Mouse (Mus musculus) cortical plate, adult 2 months (tissue): ENCODE results near the gene Naa40. TPM values are rescaled to one million over a fixed set of nuclear protein-coding genes. Genes with fewer than 3 reads are reported as not detected.

Source experiments
- H3K27ac ChIP-seq: fragments of 200-500 bp; 2 replicates; pipeline ENCODE4 v1.5.1; 2012; ENCODE audit warnings: low read length, control low read depth, inconsistent platforms; ENCODE audit not compliant: insufficient read depth
- H3K4me1 ChIP-seq: fragments of 200-500 bp; 2 replicates; pipeline ENCODE4 v1.6.1; 2011; ENCODE audit warnings: low read length; ENCODE audit not compliant: control insufficient read depth, insufficient read depth
- H3K4me3 ChIP-seq: fragments of 200-500 bp; 2 replicates; pipeline ENCODE4 v1.5.1; 2011; ENCODE audit warnings: mild to moderate bottlenecking, low read length, control low read depth; ENCODE audit not compliant: insufficient read depth
- CTCF ChIP-seq: fragments of 200-500 bp; IDR thresholded peaks from 2 replicates; pipeline ENCODE4 v1.5.1; 2011; ENCODE audit warnings: mild to moderate bottlenecking, control low read depth, low read length; ENCODE audit not compliant: insufficient read depth; ENCODE audit errors: extremely low read depth
- POLR2A ChIP-seq: fragments of 200-500 bp; IDR thresholded peaks from 2 replicates; pipeline ENCODE4 v1.6.1; 2011; ENCODE audit warnings: mild to moderate bottlenecking, low read length, control low read depth; ENCODE audit not compliant: insufficient read depth; ENCODE audit errors: extremely low read depth
- polyA plus RNA-seq: library from polyadenylated mRNA; depleted of rRNA; stranded (reverse); fragments of >200 nt; gene quantifications from 2 replicates; pipeline ENCODE4 v1.2.3, GENCODE M21; 2012

Naa40 gene
- polyA plus RNA-seq, 1 experiment, result 62.4 TPM

DNA sequence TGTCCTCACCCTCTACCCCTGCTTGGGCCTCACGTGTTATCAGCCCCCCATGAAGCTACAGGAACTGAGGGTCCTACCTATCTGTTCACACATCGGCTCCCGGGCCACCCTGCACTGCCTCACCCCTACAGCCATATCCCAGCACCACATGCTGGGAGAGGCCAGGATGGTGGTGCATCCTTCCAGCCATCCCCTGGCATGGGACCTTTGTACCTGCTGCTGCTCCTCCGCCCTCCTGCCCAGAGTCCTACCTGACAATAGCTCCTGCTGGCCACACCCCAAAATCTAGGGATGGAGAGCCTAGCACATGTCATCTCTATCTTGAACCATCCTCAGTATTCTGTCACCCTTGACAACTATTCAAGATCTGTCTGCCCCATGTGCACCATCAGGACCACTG is 52.0 kb downstream of the Naa40 start:
- Histone ChIP-seq H3K27ac (no peak overlapping the region), H3K4me3 (no peak overlapping the region), H3K4me1 (no peaks in the 10 kb centered on the region; the same call in 1 of the 2 replicates)
- no peak for TF ChIP-seq POLR2A
- no peak for TF ChIP-seq CTCF

- Histone ChIP-seq H3K27ac (no peak overlapping the region), H3K4me3 (no peak overlapping the region), H3K4me1 (no peaks in the 10 kb centered on the region; the same call in 1 of the 2 replicates)
- TF ChIP-seq CTCF, result no peak
- TF ChIP-seq POLR2A, result no peak
These were observed 53.8 kb downstream of the Naa40 start for GRCm38 (mm10) chr19:7187157-7187556.

DNA sequence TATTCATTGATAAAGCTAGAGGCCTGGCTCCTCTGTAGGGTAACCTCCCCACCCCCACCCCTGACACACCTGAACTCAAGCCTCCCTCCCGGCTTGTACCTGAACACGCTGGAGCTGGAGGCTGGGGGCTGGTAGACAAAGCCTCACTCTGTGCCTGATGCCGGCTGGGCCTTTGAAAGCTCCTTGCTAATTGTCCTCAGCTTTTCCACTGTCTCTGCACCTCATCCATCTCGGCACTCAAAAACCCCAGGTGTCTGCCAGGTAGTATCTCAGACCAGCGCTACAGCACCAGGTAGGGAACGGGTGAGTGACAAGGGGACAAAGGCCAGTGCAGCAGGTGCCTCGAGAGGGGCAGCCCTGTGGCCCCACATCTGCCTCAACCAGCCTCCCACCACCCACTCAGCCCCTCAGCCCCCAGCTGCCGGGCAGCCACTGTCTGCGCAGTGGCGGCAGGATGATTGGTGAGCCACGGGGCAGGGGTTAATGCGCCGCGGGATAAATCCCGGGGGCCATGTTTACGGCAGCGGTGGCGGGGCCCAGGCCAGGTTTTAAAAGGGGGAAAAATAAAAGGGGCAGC is 55.2 kb downstream of the Naa40 start:
- no peak for TF ChIP-seq CTCF
- TF ChIP-seq POLR2A, result no peak

DNA sequence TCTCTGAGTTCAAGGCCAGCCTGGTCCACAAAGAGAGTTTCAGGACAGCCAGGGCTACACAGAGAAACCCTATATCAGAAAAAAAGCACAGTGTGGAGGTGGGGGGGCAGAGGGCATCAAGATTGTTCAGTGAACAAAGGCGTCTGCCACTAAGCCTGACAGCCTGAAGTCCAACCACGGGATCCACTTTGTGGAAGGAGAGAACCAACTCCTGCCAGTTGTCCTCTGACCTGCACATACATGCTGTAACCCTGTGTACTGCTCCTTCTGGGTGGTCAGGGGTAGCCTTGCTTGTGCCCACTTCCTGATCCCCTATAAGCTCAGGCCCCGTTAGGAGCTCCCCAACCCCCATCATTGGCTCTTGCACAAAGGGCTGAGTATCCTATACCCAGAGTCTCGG is 55.9 kb downstream of the Naa40 start:
- no peak for TF ChIP-seq CTCF
- no peak for TF ChIP-seq POLR2A
- Histone ChIP-seq H3K4me3 (no peak overlapping the region), H3K4me1 (peaks cover 1% of the 10 kb centered on the region; the same call in 1 of the 2 replicates), H3K27ac (no peak overlapping the region)

More for the DNA sequence above, 55.2 kb downstream of the Naa40 start:
- peaks cover 1% of the 10 kb centered on the region; the same call in 1 of the 2 replicates for H3K4me1 ChIP-seq
- no peak overlapping the region for H3K27ac ChIP-seq
- no peak overlapping the region for H3K4me3 ChIP-seq

- H3K4me3 ChIP-seq, result no peak overlapping the region
- peaks cover 3% of the 10 kb centered on the region; the same call in 1 of the 2 replicates for H3K4me1 ChIP-seq
- no peak overlapping the region for H3K27ac ChIP-seq
- TF ChIP-seq POLR2A (no peak), CTCF (no peak)
These were observed 57.6 kb downstream of the Naa40 start for GRCm38 (mm10) chr19:7183419-7183818.

GRCm38 (mm10) chr19:7182273-7182949 is 58.6 kb downstream of the Naa40 start:
- Histone ChIP-seq H3K4me1 (peaks cover 3% of the 10 kb centered on the region; the same call in 1 of the 2 replicates), H3K27ac (no peak overlapping the region), H3K4me3 (no peak overlapping the region)
- no peak for TF ChIP-seq POLR2A
- no peak for TF ChIP-seq CTCF

DNA sequence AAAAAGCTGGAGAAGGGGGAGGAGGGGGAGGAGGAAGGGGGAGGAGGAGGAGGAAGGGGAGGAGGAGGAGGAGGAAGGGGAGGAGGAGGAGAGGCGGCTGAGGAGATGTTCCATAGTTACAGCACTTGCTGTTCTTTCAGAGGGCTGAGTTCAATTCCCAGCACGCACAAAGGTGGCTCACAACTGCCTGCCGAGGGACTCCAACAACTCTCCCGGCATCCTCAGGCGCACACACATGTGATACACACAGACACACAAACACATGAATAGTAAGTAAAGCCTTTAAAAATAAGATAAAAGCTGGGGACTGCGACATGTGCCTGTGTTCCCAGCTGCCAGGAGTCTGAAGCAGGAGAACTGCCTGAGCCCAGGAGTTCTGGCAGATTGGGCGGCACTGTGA is 59.5 kb downstream of the Naa40 start:
- TF ChIP-seq CTCF (no peak), POLR2A (no peak)
- Histone ChIP-seq H3K27ac (no peak overlapping the region), H3K4me1 (0 out of 2 replicates have a peak, but pooled peaks cover 3% of the 10 kb centered on the region)

GRCm38 (mm10) chr19:7180756-7181405 is 60.1 kb downstream of the Naa40 start:
- no peak overlapping the region for H3K27ac ChIP-seq
- H3K4me1 ChIP-seq, result 0 out of 2 replicates have a peak, but pooled peaks cover 3% of the 10 kb centered on the region
- no peak overlapping the region for H3K4me3 ChIP-seq
- TF ChIP-seq CTCF (no peak), POLR2A (no peak)

More for the DNA sequence above, 59.5 kb downstream of the Naa40 start:
- H3K4me3 ChIP-seq, result no peak overlapping the region

- Histone ChIP-seq H3K4me1 (0 out of 2 replicates have a peak, but pooled peaks cover 3% of the 10 kb centered on the region), H3K4me3 (no peak overlapping the region), H3K27ac (no peak overlapping the region)
- no peak for TF ChIP-seq POLR2A
- TF ChIP-seq CTCF, result no peak
These were observed 62.0 kb downstream of the Naa40 start for GRCm38 (mm10) chr19:7178841-7179452.
